Comparison of ENCODE assay signal across 14 mouse cellular contexts in the genomic region with DNA sequence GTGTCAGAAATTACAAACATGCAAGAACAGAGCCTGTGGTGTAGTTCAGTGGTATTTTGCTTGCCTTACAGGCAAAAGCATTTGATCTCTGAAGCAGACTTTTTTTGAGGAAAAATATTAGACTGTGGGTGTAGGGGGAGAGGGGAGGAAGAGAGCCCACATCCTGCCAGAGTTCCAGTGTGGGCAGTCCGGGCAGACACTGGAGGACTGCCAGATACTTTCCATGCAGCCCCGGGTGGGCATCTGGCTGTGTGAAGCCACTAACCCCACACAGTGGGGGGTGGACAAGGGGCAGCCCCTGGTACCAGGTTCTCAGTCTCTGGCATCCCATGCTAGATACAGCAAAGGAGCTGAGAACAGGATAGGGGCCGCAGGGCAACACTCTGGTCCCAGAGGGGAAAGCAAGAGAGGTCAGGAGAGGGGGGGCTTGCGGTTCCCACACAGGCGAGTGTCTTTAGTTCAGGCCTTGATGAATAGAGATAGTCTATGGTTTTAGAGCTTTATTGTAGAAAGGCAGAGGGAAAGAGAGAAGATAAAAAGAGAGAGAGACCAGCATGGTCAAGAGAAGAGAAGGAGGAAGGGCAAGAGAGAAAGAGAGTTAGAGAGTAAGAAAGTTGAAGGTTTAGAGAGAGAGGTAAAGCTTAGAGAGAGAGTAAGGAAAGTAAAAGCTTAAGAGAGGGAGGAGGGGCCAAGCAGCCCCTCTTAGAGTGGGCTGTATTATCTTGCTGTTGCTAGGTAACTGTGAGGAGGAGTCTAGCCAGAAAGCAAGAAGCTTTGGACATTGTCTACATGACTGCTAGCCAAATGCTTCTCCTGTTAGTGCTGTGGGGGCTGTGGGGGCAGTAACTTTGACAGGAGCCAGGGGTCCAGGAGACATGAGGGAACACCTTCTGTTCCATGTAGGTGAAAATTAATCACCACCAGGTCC. TPM values are rescaled to one million over a fixed set of nuclear protein-coding genes. Genes with fewer than 3 reads are reported as not detected.
DNase-seq lines count a peak whose midpoint lies in the region; ATAC-seq lines count a peak whose summit lies in the region.
"Had no signal": no experiment of that assay in that cellular context is flagged by ENCODE, and none has a peak within 500 bp of the region (broad histone marks: within the 10 kb centered on the region; RNA-seq: fewer than 3 reads in every experiment).

No protein-coding gene starts in this region.

- no peaks in the 10 kb centered on the region for H3K9me3 ChIP-seq in forebrain, embryonic 10.5 days
- no peaks in the 10 kb centered on the region for H3K9me3 ChIP-seq in forebrain, embryonic 16.5 days (ENCODE audit: control insufficient read depth, low read length)
- H3K9me3 ChIP-seq in forebrain, embryonic 14.5 days (replicated peaks; ENCODE audit: control insufficient read depth, low read length): no peaks in the 10 kb centered on the region
- no peaks in the 10 kb centered on the region for H3K9me3 ChIP-seq in midbrain, embryonic 13.5 days
- H3K9me3 ChIP-seq: G1E; liver, embryonic 15.5 days had no signal

- WGBS in forebrain, embryonic 10.5 days: 26% methylated on average over 5 of the region's 5 CpGs
- WGBS in forebrain, embryonic 16.5 days: 12% methylated on average over 5 of the region's 5 CpGs
- WGBS in forebrain, embryonic 14.5 days: 18% methylated on average over 5 of the region's 5 CpGs
- WGBS in midbrain, embryonic 13.5 days: 10% methylated on average over 5 of the region's 5 CpGs

- no peak for DNase-seq in forebrain, embryonic 10.5 days (ENCODE audit: extremely low spot score, low spot score)
- DNase-seq in R1 (ENCODE audit: low read depth, low spot score): peak; percentile 60
- peak; percentile 16 for DNase-seq in forebrain, embryonic 14.5 days (ENCODE audit: low spot score)
- no peak for DNase-seq in layer of hippocampus, adult 11-12 months (ENCODE audit: low spot score)
- DNase-seq in lung, postnatal 10 days: no peak
- DNase-seq in lung, postnatal 36 days: no peak
- DNase-seq: cerebellum, postnatal 36 days; heart, postnatal 10 days; kidney, adult 8-10 months had no signal

- no peak overlapping the region for H3K4me2 ChIP-seq in forebrain, embryonic 16.5 days (ENCODE audit: low read length)
- H3K4me2 ChIP-seq in forebrain, embryonic 14.5 days (ENCODE audit: low read length): no peak overlapping the region
- H3K4me2 ChIP-seq in midbrain, embryonic 13.5 days (replicated peaks): no peak overlapping the region
- H3K4me2 ChIP-seq: liver, embryonic 15.5 days had no signal

- H3K27me3 ChIP-seq in forebrain, embryonic 10.5 days (ENCODE audit: poor library complexity, severe bottlenecking): no peaks in the 10 kb centered on the region
- H3K27me3 ChIP-seq in forebrain, embryonic 16.5 days (replicated peaks; ENCODE audit: control insufficient read depth, insufficient read depth, low read length): no peaks in the 10 kb centered on the region
- H3K27me3 ChIP-seq in forebrain, embryonic 14.5 days (replicated peaks; ENCODE audit: control insufficient read depth, insufficient read depth, low read length): no peaks in the 10 kb centered on the region
- no peaks in the 10 kb centered on the region for H3K27me3 ChIP-seq in midbrain, embryonic 13.5 days
- H3K27me3 ChIP-seq: liver, embryonic 15.5 days had no signal

- H3K4me3 ChIP-seq in forebrain, embryonic 10.5 days: no peak overlapping the region
- H3K4me3 ChIP-seq in forebrain, embryonic 16.5 days (replicated peaks; ENCODE audit: low read length): no peak overlapping the region
- no peak overlapping the region for H3K4me3 ChIP-seq in forebrain, embryonic 14.5 days (ENCODE audit: low read depth, low read length)
- no peak overlapping the region for H3K4me3 ChIP-seq in midbrain, embryonic 13.5 days (replicated peaks)
- H3K4me3 ChIP-seq: liver, embryonic 15.5 days had no signal

- peaks cover 18% of the 10 kb centered on the region for H3K4me1 ChIP-seq in forebrain, embryonic 10.5 days
- no peaks in the 10 kb centered on the region for H3K4me1 ChIP-seq in forebrain, embryonic 16.5 days (replicated peaks; ENCODE audit: control insufficient read depth, insufficient read depth, low read length)
- no peaks in the 10 kb centered on the region for H3K4me1 ChIP-seq in forebrain, embryonic 14.5 days (ENCODE audit: control insufficient read depth, insufficient read depth, low read length)
- H3K4me1 ChIP-seq in midbrain, embryonic 13.5 days (replicated peaks): peaks cover 13% of the 10 kb centered on the region
- H3K4me1 ChIP-seq: liver, embryonic 15.5 days had no signal

- H3K36me3 ChIP-seq in forebrain, embryonic 10.5 days (replicated peaks): no peaks in the 10 kb centered on the region
- H3K36me3 ChIP-seq in forebrain, embryonic 16.5 days (ENCODE audit: control insufficient read depth, insufficient read depth): no peaks in the 10 kb centered on the region
- H3K36me3 ChIP-seq in forebrain, embryonic 14.5 days (ENCODE audit: control insufficient read depth, insufficient read depth, low read length): no peaks in the 10 kb centered on the region
- H3K36me3 ChIP-seq in midbrain, embryonic 13.5 days: no peaks in the 10 kb centered on the region
- H3K36me3 ChIP-seq: G1E; liver, embryonic 15.5 days had no signal

- no peak for ATAC-seq in forebrain, embryonic 16.5 days
- peak; percentile 52; the same call in 1 of the 2 replicates for ATAC-seq in forebrain, embryonic 14.5 days
- peak; percentile 84 for ATAC-seq in midbrain, embryonic 13.5 days

- H3K27ac ChIP-seq in forebrain, embryonic 10.5 days: peak overlapping the region; percentile 77
- no peak overlapping the region for H3K27ac ChIP-seq in forebrain, embryonic 16.5 days (ENCODE audit: low read length)
- no peak overlapping the region for H3K27ac ChIP-seq in forebrain, embryonic 14.5 days (ENCODE audit: low read depth, low read length)
- H3K27ac ChIP-seq in midbrain, embryonic 13.5 days: 0 out of 2 replicates have a peak overlapping the region, but pooled peaks have one; percentile 14
- H3K27ac ChIP-seq: liver, embryonic 15.5 days had no signal

- H3K9ac ChIP-seq in forebrain, embryonic 16.5 days (replicated peaks; ENCODE audit: low read depth, low read length): no peak overlapping the region
- H3K9ac ChIP-seq in forebrain, embryonic 14.5 days (ENCODE audit: low read length): no peak overlapping the region
- H3K9ac ChIP-seq in midbrain, embryonic 13.5 days (replicated peaks): no peak overlapping the region
- H3K9ac ChIP-seq: liver, embryonic 15.5 days had no signal

RNA-seq across cellular contexts. Expression of a gene that starts 18.9 kb away (rescaled TPM):
- polyA plus RNA-seq in forebrain, embryonic 10.5 days (2016; fragmentation: Nextera tagmentation; extraction: Ambion mirVana): 0.33 and 0.62 TPM in 2 replicates
- 0.10 and 1.1 TPM in 2 replicates for polyA plus RNA-seq in forebrain, embryonic 16.5 days (2015; fragmentation: Nextera tagmentation; extraction: Ambion mirVana)
- 0.30 TPM in 2 replicates for polyA plus RNA-seq in forebrain, embryonic 14.5 days (2014; fragmentation: Nextera tagmentation; extraction: Ambion mirVana)
- polyA plus RNA-seq in midbrain, embryonic 13.5 days (2015; fragmentation: Nextera tagmentation; extraction: Ambion mirVana): 0.42 and 0.57 TPM in 2 replicates
- polyA plus RNA-seq: G1E; spleen, adult 2 months had no signal

Comparison
In these comparisons a context has a peak if more than half of its experiments do, and no peak if none do; other contexts are left out.
1. DNase-seq: peak in R1 (single experiment) and forebrain, embryonic 14.5 days (single experiment); none in forebrain, embryonic 10.5 days (single experiment), layer of hippocampus, adult 11-12 months (single experiment), lung, postnatal 10 days (single experiment) and lung, postnatal 36 days (single experiment).
2. H3K27ac ChIP-seq: peak in forebrain, embryonic 10.5 days (single experiment) and midbrain, embryonic 13.5 days (single experiment); none in forebrain, embryonic 16.5 days (single experiment) and forebrain, embryonic 14.5 days (single experiment).